Mouse (Mus musculus) kidney, adult 2 months (tissue): ENCODE measurements at regions not wholly inside any gene's neighbourhood (a gene's known extent, or its start where the extent isn't known, plus 50 kb on each side); places are given as distances from the start of the nearest gene placed in this dataset.
"Not testable (repeated sequence)": the region's sequence is repeated elsewhere in the genome, so short reads cannot be mapped to it uniquely, and the experiment has no call there.

Experiments
- DNase-seq: peaks from one replicate; pipeline ENCODE4 v3.0.0; 2021
- H3K27ac ChIP-seq: fragments of 200-500 bp; 2 replicates; pipeline ENCODE4 v1.5.1; 2012; ENCODE audit warnings: low read depth, low read length, control low read depth, inconsistent platforms; ENCODE audit not compliant: insufficient read depth
- H3K27me3 ChIP-seq: fragments of 200-500 bp; replicated peaks from 2 replicates; pipeline ENCODE4 v1.6.1; 2012; ENCODE audit warnings: mild to moderate bottlenecking, moderate library complexity, low read length, inconsistent platforms; ENCODE audit not compliant: control insufficient read depth, insufficient read depth
- H3K36me3 ChIP-seq: fragments of 200-500 bp; 2 replicates; pipeline ENCODE4 v1.6.1; 2012; ENCODE audit warnings: mild to moderate bottlenecking, moderate library complexity, low read length, inconsistent platforms; ENCODE audit not compliant: control insufficient read depth, insufficient read depth
- H3K4me1 ChIP-seq: fragments of 200-500 bp; 2 replicates; pipeline ENCODE4 v1.6.1; 2011; ENCODE audit warnings: low read length; ENCODE audit not compliant: control insufficient read depth, insufficient read depth
- H3K4me3 ChIP-seq: fragments of 200-500 bp; 2 replicates; pipeline ENCODE4 v1.5.1; 2011; ENCODE audit warnings: mild to moderate bottlenecking, low read depth, low read length, control low read depth; ENCODE audit not compliant: insufficient read depth
- WGBS: fragments of 180-500 bp; shearing (Covaris S2); methylation state at CpG from one replicate; pipeline ENCODE4 v1.1.7; 2018; 5-methylcytosine and 5-hydroxymethylcytosine counted together

- H3K4me1 ChIP-seq, H3K36me3 ChIP-seq, DNase-seq, H3K4me3 ChIP-seq, H3K27me3 ChIP-seq, H3K27ac ChIP-seq: not testable (repeated sequence)
- 1% methylated on average over 23 of the region's 52 CpGs for WGBS
Observed at GRCm38 (mm10) chr17:6489926-6490564, 60.1 kb downstream of the Dynlt1b start.

GRCm38 (mm10) chr17:6490565-6490935 lies 60.6 kb downstream of the Dynlt1b start:
- not testable (repeated sequence) for H3K36me3 ChIP-seq, H3K4me3 ChIP-seq, H3K27me3 ChIP-seq, H3K4me1 ChIP-seq, DNase-seq, H3K27ac ChIP-seq
- WGBS = no CpG with 5 or more reads among the region's 15 CpGs

GRCm38 (mm10) chr17:6492501-6492900 lies 62.6 kb downstream of the Dynlt1b start:
- DNase-seq, H3K4me1 ChIP-seq, H3K27ac ChIP-seq, H3K36me3 ChIP-seq, H3K27me3 ChIP-seq, H3K4me3 ChIP-seq: not testable (repeated sequence)
- WGBS = 23% methylated on average over 19 of the region's 19 CpGs

- H3K4me3 ChIP-seq, H3K4me1 ChIP-seq, H3K27me3 ChIP-seq, H3K27ac ChIP-seq, H3K36me3 ChIP-seq: not testable (repeated sequence)
- WGBS = 26% methylated on average over 23 of the region's 23 CpGs
- peak; percentile 75 for DNase-seq
Observed at GRCm38 (mm10) chr17:6492950-6493349, 63.0 kb downstream of the Dynlt1b start.

GRCm38 (mm10) chr17:6496491-6496890 lies 66.6 kb downstream of the Dynlt1b start:
- 91% methylated on average over 9 of the region's 9 CpGs for WGBS
- H3K4me1 ChIP-seq = not testable (repeated sequence)

GRCm38 (mm10) chr17:6502676-6503075 lies 72.8 kb downstream of the Dynlt1b start:
- 92% methylated on average over 4 of the region's 6 CpGs for WGBS
- not testable (repeated sequence) for H3K36me3 ChIP-seq, H3K4me1 ChIP-seq, DNase-seq, H3K4me3 ChIP-seq, H3K27me3 ChIP-seq, H3K27ac ChIP-seq

More at GRCm38 (mm10) chr17:6496491-6496890, 66.6 kb downstream of the Dynlt1b start:
- H3K27me3 ChIP-seq, H3K36me3 ChIP-seq, H3K4me3 ChIP-seq, H3K27ac ChIP-seq, DNase-seq: not testable (repeated sequence)

GRCm38 (mm10) chr17:6505896-6506295 lies 76.0 kb downstream of the Dynlt1b start:
- WGBS = 73% methylated on average over 6 of the region's 6 CpGs
- H3K27me3 ChIP-seq, H3K4me1 ChIP-seq, DNase-seq, H3K27ac ChIP-seq, H3K4me3 ChIP-seq, H3K36me3 ChIP-seq: not testable (repeated sequence)

- not testable (repeated sequence) for H3K27me3 ChIP-seq, H3K4me3 ChIP-seq, H3K36me3 ChIP-seq, H3K4me1 ChIP-seq, H3K27ac ChIP-seq, DNase-seq
- WGBS = 86% methylated on average over 5 of the region's 8 CpGs
Observed at GRCm38 (mm10) chr17:6515128-6515527, 85.2 kb downstream of the Dynlt1b start.

- 78% methylated on average over 6 of the region's 6 CpGs for WGBS
Observed at GRCm38 (mm10) chr17:6519107-6519506, 82.4 kb upstream of the Dynlt1c start.

GRCm38 (mm10) chr17:6520001-6520400 lies 81.5 kb upstream of the Dynlt1c start:
- 86% methylated on average over 2 of the region's 2 CpGs for WGBS
- not testable (repeated sequence) for H3K27ac ChIP-seq

More at GRCm38 (mm10) chr17:6519107-6519506, 82.4 kb upstream of the Dynlt1c start:
- not testable (repeated sequence) for H3K36me3 ChIP-seq, H3K27me3 ChIP-seq, H3K27ac ChIP-seq, DNase-seq, H3K4me3 ChIP-seq, H3K4me1 ChIP-seq

GRCm38 (mm10) chr17:6520751-6521150 lies 80.7 kb upstream of the Dynlt1c start:
- 67% methylated on average over 4 of the region's 4 CpGs for WGBS
- DNase-seq, H3K4me3 ChIP-seq, H3K4me1 ChIP-seq, H3K27ac ChIP-seq, H3K27me3 ChIP-seq, H3K36me3 ChIP-seq: not testable (repeated sequence)

More at GRCm38 (mm10) chr17:6520001-6520400, 81.5 kb upstream of the Dynlt1c start:
- DNase-seq, H3K4me1 ChIP-seq, H3K36me3 ChIP-seq, H3K4me3 ChIP-seq, H3K27me3 ChIP-seq: not testable (repeated sequence)

- H3K4me3 ChIP-seq, H3K4me1 ChIP-seq, H3K36me3 ChIP-seq, H3K27me3 ChIP-seq, DNase-seq, H3K27ac ChIP-seq: not testable (repeated sequence)
- WGBS = 73% methylated on average over 6 of the region's 9 CpGs
Observed at GRCm38 (mm10) chr17:6522185-6522584, 79.3 kb upstream of the Dynlt1c start.
